Mouse (Mus musculus): Measurements from ENCODE around the gene Kcnj6. TPM values are rescaled to one million over a fixed set of nuclear protein-coding genes. Genes with fewer than 3 reads are reported as not detected.

The Kcnj6 gene
- polyA plus RNA-seq, 1 experiment, result not detected

GRCm38 (mm10) chr16:94986731-94987130 lies 10.8 kb downstream of the Kcnj6 start:
- no peak overlapping the region for H3K4me3 ChIP-seq (ENCODE audit: insufficient read depth, low read length)
- H3K27ac ChIP-seq (ENCODE audit: insufficient read depth, low read depth, low read length), result no peak overlapping the region
- no peaks in the 10 kb centered on the region for H3K4me1 ChIP-seq (ENCODE audit: control insufficient read depth, insufficient read depth, low read length)
- TF ChIP-seq CTCF (IDR thresholded peaks at IDR 0.05; ENCODE audit: low read depth, low read length) (no peak), POLR2A (IDR thresholded peaks at IDR 0.05; ENCODE audit: borderline replicate concordance, low read depth, low read length) (no peak)

- Histone ChIP-seq H3K4me3 (ENCODE audit: insufficient read depth, low read length) (no peak overlapping the region), H3K27ac (ENCODE audit: insufficient read depth, low read depth, low read length) (no peak overlapping the region), H3K4me1 (ENCODE audit: control insufficient read depth, insufficient read depth, low read length) (peaks cover 2% of the 10 kb centered on the region; the same call in 1 of the 2 replicates)
- no peak for TF ChIP-seq CTCF (IDR thresholded peaks at IDR 0.05; ENCODE audit: low read depth, low read length)
- no peak for TF ChIP-seq POLR2A (IDR thresholded peaks at IDR 0.05; ENCODE audit: borderline replicate concordance, low read depth, low read length)
These were observed 13.2 kb downstream of the Kcnj6 start for GRCm38 (mm10) chr16:94984263-94984662.

- Histone ChIP-seq H3K4me1 (ENCODE audit: control insufficient read depth, insufficient read depth, low read length) (peaks cover 4% of the 10 kb centered on the region; the same call in 1 of the 2 replicates), H3K4me3 (ENCODE audit: insufficient read depth, low read length) (no peak overlapping the region), H3K27ac (ENCODE audit: insufficient read depth, low read depth, low read length) (no peak overlapping the region)
- TF ChIP-seq POLR2A (IDR thresholded peaks at IDR 0.05; ENCODE audit: borderline replicate concordance, low read depth, low read length) (no peak), CTCF (IDR thresholded peaks at IDR 0.05; ENCODE audit: low read depth, low read length) (no peak)
These were observed 17.1 kb downstream of the Kcnj6 start for GRCm38 (mm10) chr16:94980374-94980773.

GRCm38 (mm10) chr16:94979499-94979898 lies 18.0 kb downstream of the Kcnj6 start:
- H3K4me3 ChIP-seq (ENCODE audit: insufficient read depth, low read length), result no peak overlapping the region
- H3K27ac ChIP-seq (ENCODE audit: insufficient read depth, low read depth, low read length), result no peak overlapping the region
- peaks cover 4% of the 10 kb centered on the region; the same call in 1 of the 2 replicates for H3K4me1 ChIP-seq (ENCODE audit: control insufficient read depth, insufficient read depth, low read length)
- TF ChIP-seq POLR2A (IDR thresholded peaks at IDR 0.05; ENCODE audit: borderline replicate concordance, low read depth, low read length) (no peak), CTCF (IDR thresholded peaks at IDR 0.05; ENCODE audit: low read depth, low read length) (no peak)

- Histone ChIP-seq H3K4me3 (ENCODE audit: insufficient read depth, low read length) (no peak overlapping the region), H3K4me1 (ENCODE audit: control insufficient read depth, insufficient read depth, low read length) (peaks cover 39% of the 10 kb centered on the region)
- no peak for TF ChIP-seq CTCF (IDR thresholded peaks at IDR 0.05; ENCODE audit: low read depth, low read length)
- no peak for TF ChIP-seq POLR2A (IDR thresholded peaks at IDR 0.05; ENCODE audit: borderline replicate concordance, low read depth, low read length)
These were observed 25.2 kb downstream of the Kcnj6 start for GRCm38 (mm10) chr16:94972080-94972855.

GRCm38 (mm10) chr16:94968941-94969340 lies 28.6 kb downstream of the Kcnj6 start:
- Histone ChIP-seq H3K4me3 (ENCODE audit: insufficient read depth, low read length) (peak overlapping the region; percentile 61), H3K4me1 (ENCODE audit: control insufficient read depth, insufficient read depth, low read length) (peaks cover 48% of the 10 kb centered on the region), H3K27ac (ENCODE audit: insufficient read depth, low read depth, low read length) (peak overlapping the region; percentile 86)
- TF ChIP-seq POLR2A (IDR thresholded peaks at IDR 0.05; ENCODE audit: borderline replicate concordance, low read depth, low read length), result no peak
- no peak for TF ChIP-seq CTCF (IDR thresholded peaks at IDR 0.05; ENCODE audit: low read depth, low read length)

More at GRCm38 (mm10) chr16:94972080-94972855, 25.2 kb downstream of the Kcnj6 start:
- no peak overlapping the region for H3K27ac ChIP-seq (ENCODE audit: insufficient read depth, low read depth, low read length)

- Histone ChIP-seq H3K4me1 (ENCODE audit: control insufficient read depth, insufficient read depth, low read length) (peaks cover 48% of the 10 kb centered on the region), H3K4me3 (ENCODE audit: insufficient read depth, low read length) (0 out of 2 replicates have a peak overlapping the region, but pooled peaks have one; percentile 15), H3K27ac (ENCODE audit: insufficient read depth, low read depth, low read length) (peak overlapping the region; percentile 86)
- TF ChIP-seq CTCF (IDR thresholded peaks at IDR 0.05; ENCODE audit: low read depth, low read length), result no peak
- TF ChIP-seq POLR2A (IDR thresholded peaks at IDR 0.05; ENCODE audit: borderline replicate concordance, low read depth, low read length), result no peak
These were observed 29.0 kb downstream of the Kcnj6 start for GRCm38 (mm10) chr16:94968472-94968871.

GRCm38 (mm10) chr16:94957156-94957828 lies 40.2 kb downstream of the Kcnj6 start:
- TF ChIP-seq POLR2A (IDR thresholded peaks at IDR 0.05; ENCODE audit: borderline replicate concordance, low read depth, low read length) (no peak), CTCF (IDR thresholded peaks at IDR 0.05; ENCODE audit: low read depth, low read length) (no peak)
- H3K4me1 ChIP-seq (ENCODE audit: control insufficient read depth, insufficient read depth, low read length), result peaks cover 50% of the 10 kb centered on the region
- no peak overlapping the region for H3K4me3 ChIP-seq (ENCODE audit: insufficient read depth, low read length)
- H3K27ac ChIP-seq (ENCODE audit: insufficient read depth, low read depth, low read length), result no peak overlapping the region

- Histone ChIP-seq H3K4me1 (ENCODE audit: control insufficient read depth, insufficient read depth, low read length) (peaks cover 50% of the 10 kb centered on the region), H3K27ac (ENCODE audit: insufficient read depth, low read depth, low read length) (no peak overlapping the region), H3K4me3 (ENCODE audit: insufficient read depth, low read length) (no peak overlapping the region)
- no peak for TF ChIP-seq POLR2A (IDR thresholded peaks at IDR 0.05; ENCODE audit: borderline replicate concordance, low read depth, low read length)
- TF ChIP-seq CTCF (IDR thresholded peaks at IDR 0.05; ENCODE audit: low read depth, low read length), result no peak
These were observed 41.1 kb downstream of the Kcnj6 start for GRCm38 (mm10) chr16:94956410-94956809.

- TF ChIP-seq POLR2A (IDR thresholded peaks at IDR 0.05; ENCODE audit: borderline replicate concordance, low read depth, low read length) (no peak), CTCF (IDR thresholded peaks at IDR 0.05; ENCODE audit: low read depth, low read length) (no peak)
- H3K4me3 ChIP-seq (ENCODE audit: insufficient read depth, low read length), result no peak overlapping the region
- H3K27ac ChIP-seq (ENCODE audit: insufficient read depth, low read depth, low read length), result no peak overlapping the region
- peaks cover 44% of the 10 kb centered on the region for H3K4me1 ChIP-seq (ENCODE audit: control insufficient read depth, insufficient read depth, low read length)
These were observed 44.2 kb downstream of the Kcnj6 start for GRCm38 (mm10) chr16:94953294-94953693.
